Mouse (Mus musculus) CD4-positive helper T cell, adult 2 months (primary cell): ENCODE data around the gene Kncn.

Experiments used
- DNase-seq: peaks from one replicate; pipeline ENCODE4 v3.0.0-alpha.2; 2012; ENCODE audit warnings: low read depth, missing footprints, low spot score

The Kncn gene

GRCm38 (mm10) chr4:115936646-115937045 lies 52.4 kb downstream of the Kncn start:
- DNase-seq, result no peak

GRCm38 (mm10) chr4:115937061-115937976 lies 53.1 kb downstream of the Kncn start:
- no peak for DNase-seq

DNA sequence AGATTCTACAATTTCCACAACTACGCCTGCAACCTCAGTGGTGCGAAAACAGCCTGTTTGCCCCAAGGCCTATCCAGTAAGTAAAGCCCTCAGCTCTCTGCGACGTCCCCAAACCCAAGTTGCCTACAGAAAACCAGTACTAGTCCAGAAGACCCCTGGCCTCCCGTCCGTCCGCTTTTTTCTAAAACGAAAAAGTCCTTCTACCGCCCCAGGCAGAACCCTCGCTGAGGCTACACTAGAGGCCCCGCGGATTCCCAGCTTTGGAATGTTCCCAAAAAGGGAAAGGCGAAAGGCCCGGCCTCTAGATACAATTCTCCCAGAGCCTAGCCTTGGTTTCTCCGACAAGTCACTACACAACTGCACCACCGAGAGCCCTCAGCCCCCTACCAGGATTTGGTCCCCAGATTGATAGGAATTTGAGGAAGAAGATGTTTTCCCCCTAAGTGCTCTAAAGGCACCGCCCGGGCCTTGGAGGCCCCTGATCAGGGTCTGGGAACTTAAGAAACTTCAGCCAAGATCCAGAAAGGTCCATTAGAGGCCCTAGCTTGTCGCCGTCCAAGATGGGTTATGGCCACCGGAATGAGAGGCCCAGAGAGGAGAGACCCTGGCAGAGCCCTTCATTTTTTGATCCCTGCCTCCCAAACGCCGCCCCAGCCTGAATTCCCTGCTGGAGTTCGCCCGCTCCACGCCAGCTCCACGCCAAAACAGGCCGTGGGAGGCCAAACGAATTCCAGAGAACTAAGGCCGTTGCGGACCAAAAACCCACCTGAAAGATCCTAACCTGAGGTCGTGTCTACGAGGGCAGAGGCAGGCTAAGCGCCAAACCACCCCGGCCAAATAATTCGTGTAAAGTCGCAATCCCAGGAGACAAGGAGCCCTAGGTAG lies 54.3 kb downstream of the Kncn start:
- no peak for DNase-seq
